ENCODE assay signal across 15 mouse cellular contexts in genomic region chr2:31129742-31130518, GRCm38 (mm10). TPM values are rescaled to one million over a fixed set of nuclear protein-coding genes. Genes with fewer than 3 reads are reported as not detected.
A peak's percentile ranks its signal among the peaks of the same experiment; 100 is the strongest.
DNase-seq lines count a peak whose midpoint lies in the region; ATAC-seq and TF ChIP-seq lines count a peak whose summit lies in the region.
"Had no signal": no experiment of that assay in that cellular context is flagged by ENCODE, and none has a peak within 500 bp of the region (broad histone marks: within the 10 kb centered on the region; RNA-seq: fewer than 3 reads in every experiment).

No protein-coding gene starts in this region.

- H3K27me3 ChIP-seq in intestine, embryonic 16.5 days (replicated peaks; ENCODE audit: control insufficient read depth, insufficient read depth, low read length), result no peaks in the 10 kb centered on the region
- H3K27me3 ChIP-seq in intestine, embryonic 15.5 days (replicated peaks), result no peaks in the 10 kb centered on the region
- no peaks in the 10 kb centered on the region for H3K27me3 ChIP-seq in ES-Bruce4 (ENCODE audit: control insufficient read depth, insufficient read depth, low read length, poor library complexity, severe bottlenecking)
- H3K27me3 ChIP-seq in liver, postnatal 0 days (ENCODE audit: insufficient read depth, low read length), result no peaks in the 10 kb centered on the region
- H3K27me3 ChIP-seq: midbrain, embryonic 12.5 days had no signal

- no peak overlapping the region for H3K9ac ChIP-seq in intestine, embryonic 16.5 days (ENCODE audit: low read depth, low read length)
- H3K9ac ChIP-seq in intestine, embryonic 15.5 days, result no peak overlapping the region
- H3K9ac ChIP-seq in ES-Bruce4 (ENCODE audit: low read depth, poor library complexity, severe bottlenecking), result no peak overlapping the region
- H3K9ac ChIP-seq in liver, postnatal 0 days (replicated peaks), result no peak overlapping the region
- H3K9ac ChIP-seq: midbrain, embryonic 12.5 days had no signal

- no peaks in the 10 kb centered on the region for H3K9me3 ChIP-seq in intestine, embryonic 16.5 days (ENCODE audit: control insufficient read depth, low read length)
- H3K9me3 ChIP-seq in intestine, embryonic 15.5 days, result no peaks in the 10 kb centered on the region
- no peaks in the 10 kb centered on the region for H3K9me3 ChIP-seq in ES-Bruce4 (replicated peaks; ENCODE audit: control insufficient read depth, insufficient read depth, low read length, poor library complexity, severe bottlenecking)
- no peaks in the 10 kb centered on the region for H3K9me3 ChIP-seq in liver, postnatal 0 days (ENCODE audit: low read length)
- H3K9me3 ChIP-seq: G1E; midbrain, embryonic 12.5 days had no signal

- H3K36me3 ChIP-seq in intestine, embryonic 16.5 days (ENCODE audit: control insufficient read depth, insufficient read depth, low read length), result no peaks in the 10 kb centered on the region
- no peaks in the 10 kb centered on the region for H3K36me3 ChIP-seq in intestine, embryonic 15.5 days
- no peaks in the 10 kb centered on the region for H3K36me3 ChIP-seq in ES-Bruce4 (ENCODE audit: control insufficient read depth, insufficient read depth, low read length, poor library complexity, severe bottlenecking)
- no peaks in the 10 kb centered on the region for H3K36me3 ChIP-seq in liver, postnatal 0 days (replicated peaks; ENCODE audit: insufficient read depth, low read length)
- H3K36me3 ChIP-seq: midbrain, embryonic 12.5 days had no signal

- WGBS in intestine, embryonic 16.5 days, result 70% methylated on average over 14 of the region's 14 CpGs
- WGBS in intestine, embryonic 15.5 days, result 67% methylated on average over 14 of the region's 14 CpGs
- WGBS in liver, postnatal 0 days (ENCODE audit: insufficient replicate concordance), result 68% methylated on average over 14 of the region's 14 CpGs

- TF ChIP-seq CTCF in gastrocnemius, adult 2 months (IDR thresholded peaks at IDR 0.05), result no peak
- no peak for TF ChIP-seq CTCF in ES-Bruce4 (IDR thresholded peaks at IDR 0.05; ENCODE audit: low read depth, low read length)
- TF ChIP-seq CTCF in liver, postnatal 0 days (IDR thresholded peaks at IDR 0.05; ENCODE audit: low read depth), result no peak

- intact Hi-C loops in gastrocnemius, adult 2 months (cut with DNase I), result no loop called here

- H3K4me2 ChIP-seq in intestine, embryonic 16.5 days (ENCODE audit: low read depth, low read length), result no peak overlapping the region
- H3K4me2 ChIP-seq in intestine, embryonic 15.5 days (replicated peaks), result no peak overlapping the region
- no peak overlapping the region for H3K4me2 ChIP-seq in liver, postnatal 0 days (ENCODE audit: low read depth, low read length)
- H3K4me2 ChIP-seq: midbrain, embryonic 12.5 days had no signal

- no peak for DNase-seq in gastrocnemius, adult 2 months
- no peak for DNase-seq in gastrocnemius, adult 18-20 months (ENCODE audit: low spot score)
- DNase-seq in liver, postnatal 0 days, result no peak
- DNase-seq in urinary bladder, postnatal 10 days (ENCODE audit: low spot score), result no peak
- no peak for DNase-seq in ovary, postnatal 14 days (ENCODE audit: low spot score)
- DNase-seq: adrenal gland, postnatal 14 days; cerebellum, postnatal 14 days; kidney, postnatal 25 days; right cerebral cortex, postnatal 25 days; thymus, postnatal 14 days had no signal

- peaks cover 39% of the 10 kb centered on the region for H3K4me1 ChIP-seq in intestine, embryonic 16.5 days (ENCODE audit: control insufficient read depth, insufficient read depth, low read length)
- peaks cover 33% of the 10 kb centered on the region for H3K4me1 ChIP-seq in intestine, embryonic 15.5 days (replicated peaks)
- H3K4me1 ChIP-seq in ES-Bruce4 (ENCODE audit: control insufficient read depth, insufficient read depth, low read length), result peaks cover 12% of the 10 kb centered on the region
- H3K4me1 ChIP-seq in liver, postnatal 0 days (ENCODE audit: insufficient read depth), result peaks cover 24% of the 10 kb centered on the region

- ATAC-seq in intestine, embryonic 16.5 days, result no peak
- ATAC-seq in intestine, embryonic 15.5 days, result no peak
- ATAC-seq in liver, postnatal 0 days, result no peak

- no peak for TF ChIP-seq EP300 in ES-Bruce4 (IDR thresholded peaks at IDR 0.05; ENCODE audit: insufficient read depth, low read depth, low read length)
- no peak for TF ChIP-seq EP300 in liver, postnatal 0 days (IDR thresholded peaks at IDR 0.05; ENCODE audit: low read depth)

- peak overlapping the region; percentile 21; the same call in 1 of the 2 replicates for H3K27ac ChIP-seq in gastrocnemius, adult 2 months
- 0 out of 2 replicates have a peak overlapping the region, but pooled peaks have one; percentile 34 for H3K27ac ChIP-seq in intestine, embryonic 16.5 days (ENCODE audit: low read length)
- no peak overlapping the region for H3K27ac ChIP-seq in intestine, embryonic 15.5 days
- peak overlapping the region; percentile 66 for H3K27ac ChIP-seq in ES-Bruce4 (ENCODE audit: insufficient read depth, low read length)
- peak overlapping the region; percentile 57 for H3K27ac ChIP-seq in liver, postnatal 0 days (ENCODE audit: low read depth)
- H3K27ac ChIP-seq: midbrain, embryonic 12.5 days had no signal

- TF ChIP-seq POLR2A in ES-Bruce4 (IDR thresholded peaks at IDR 0.05; ENCODE audit: insufficient read depth, low read length), result no peak

- H3K4me3 ChIP-seq in gastrocnemius, adult 2 months, result no peak overlapping the region
- H3K4me3 ChIP-seq in intestine, embryonic 16.5 days (ENCODE audit: low read length), result no peak overlapping the region
- no peak overlapping the region for H3K4me3 ChIP-seq in intestine, embryonic 15.5 days (replicated peaks)
- no peak overlapping the region for H3K4me3 ChIP-seq in ES-Bruce4 (ENCODE audit: low read depth, low read length)
- H3K4me3 ChIP-seq in liver, postnatal 0 days (ENCODE audit: low read depth, low read length), result no peak overlapping the region
- H3K4me3 ChIP-seq: midbrain, embryonic 12.5 days had no signal

RNA-seq across cellular contexts. Expression of gene Fnbp1, which starts 11.9 kb away (rescaled TPM):
- 10 to 100 TPM in 1 of 2 experiments, 1 to 10 TPM in 1; 7.9 to 13.2 TPM for total RNA-seq in gastrocnemius, adult 2 months (2021)
- total RNA-seq in gastrocnemius, adult 18-20 months (2021), result 10 to 100 TPM in 1 of 2 experiments, 1 to 10 TPM in 1; 9.2 to 11.9 TPM
- polyA plus RNA-seq in intestine, embryonic 16.5 days (2015; fragmentation: Nextera tagmentation; extraction: Ambion mirVana), result 19.0 and 21.1 TPM in 2 replicates
- 22.7 and 27.3 TPM in 2 replicates for polyA plus RNA-seq in intestine, embryonic 15.5 days (2015; fragmentation: Nextera tagmentation; extraction: Ambion mirVana)
- 77.7 and 84.7 TPM in 2 replicates for polyA plus RNA-seq in ES-Bruce4 (2011; ENCODE audit: insufficient read depth, insufficient read length, low read depth, missing spikeins)
- polyA plus RNA-seq in liver, postnatal 0 days (2015; fragmentation: Nextera tagmentation; extraction: Ambion mirVana), result 4.1 and 4.5 TPM in 2 replicates

RNA-seq across cellular contexts. Expression of gene Gpr107, which starts 22.2 kb away (rescaled TPM):
- total RNA-seq in gastrocnemius, adult 2 months (2021), result 10 to 100 TPM; 24.5 to 29.0 TPM
- total RNA-seq in gastrocnemius, adult 18-20 months (2021), result 10 to 100 TPM; 21.7 to 23.4 TPM
- 30.4 and 32.5 TPM in 2 replicates for polyA plus RNA-seq in intestine, embryonic 16.5 days (2015; fragmentation: Nextera tagmentation; extraction: Ambion mirVana)
- 30.0 and 31.1 TPM in 2 replicates for polyA plus RNA-seq in intestine, embryonic 15.5 days (2015; fragmentation: Nextera tagmentation; extraction: Ambion mirVana)
- 71.9 and 72.5 TPM in 2 replicates for polyA plus RNA-seq in ES-Bruce4 (2011; ENCODE audit: insufficient read depth, insufficient read length, low read depth, missing spikeins)
- polyA plus RNA-seq in liver, postnatal 0 days (2015; fragmentation: Nextera tagmentation; extraction: Ambion mirVana), result 9.2 and 9.8 TPM in 2 replicates
